Mouse (Mus musculus) mouse embryonic stem cell (cell line): ENCODE results near the gene Tubgcp4.
"Not testable (repeated sequence)": the region's sequence is repeated elsewhere in the genome, so short reads cannot be mapped to it uniquely, and the experiment has no call there.

Experiments
- in situ Hi-C, 2 experiments: fragments of 300-500 bp; cut with MboI; formaldehyde crosslinking; loops; 1 replicate in 1 of 2; 3 replicates in 1 of 2; pipeline ENCODE4 v1.14.3; 2019 to 2020; ENCODE audit warnings: low sequenced_read_pairs in 2 of 2, low pct_unique_long_range_greater_than_20kb in 1 of 2, mixed read lengths in 1 of 2; ENCODE audit not compliant: unreplicated experiment in 1 of 2

The Tubgcp4 gene

DNA sequence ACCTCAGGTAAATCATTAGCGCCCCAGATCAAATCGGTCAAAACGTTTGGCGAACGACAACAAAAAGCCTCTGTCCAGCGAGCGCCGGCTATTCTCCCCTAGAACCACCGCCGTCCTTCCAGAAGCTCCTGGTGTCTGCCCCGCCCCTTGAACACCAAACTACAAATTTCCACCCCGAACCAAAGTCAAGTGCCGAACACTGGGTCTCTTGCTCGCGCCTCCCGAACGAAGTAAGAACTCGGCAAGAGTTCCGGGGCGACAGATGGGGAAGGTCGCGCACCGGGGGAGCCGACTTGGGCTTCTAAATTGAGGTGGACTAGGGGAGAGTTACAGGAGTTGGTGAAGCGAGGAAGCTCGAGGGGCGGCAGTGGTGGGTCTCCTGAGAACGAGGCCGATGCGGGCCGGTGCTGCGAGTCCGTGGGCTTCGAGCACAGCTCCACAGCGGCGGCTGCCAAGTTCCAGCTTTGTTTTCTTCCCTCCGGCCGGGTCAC is at the start of gene Tubgcp4:
Gene Tubgcp4 (plus strand): TSS at position 174 of the 491 bp plus-strand sequence.
- in situ Hi-C loops, result loop anchor here in 1 of 2 experiments (10.0 kb wide), 1 partner anchor 234 kb away; no protein-coding TSS in a partner anchor

DNA sequence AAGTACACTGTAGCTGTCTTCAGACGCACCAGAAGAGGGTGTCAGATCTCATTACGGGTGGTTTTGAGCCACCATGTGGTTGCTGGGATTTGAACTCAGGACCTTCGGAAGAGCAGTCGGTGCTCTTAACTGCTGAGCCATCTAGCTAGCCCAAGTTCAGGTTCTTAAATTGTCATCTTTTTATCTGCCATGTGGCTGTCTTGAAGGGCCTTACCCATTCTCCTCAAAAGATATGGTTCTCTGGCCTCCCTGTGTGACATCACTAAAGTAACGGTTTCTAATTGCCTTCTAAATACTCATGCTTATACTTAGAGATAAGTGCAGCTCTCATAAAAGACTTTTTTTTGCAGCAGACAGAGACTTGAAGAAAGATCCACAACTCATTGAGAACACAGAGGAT is 44.2 kb upstream of the Tubgcp4 start:
- in situ Hi-C loops, result not testable (repeated sequence)

DNA sequence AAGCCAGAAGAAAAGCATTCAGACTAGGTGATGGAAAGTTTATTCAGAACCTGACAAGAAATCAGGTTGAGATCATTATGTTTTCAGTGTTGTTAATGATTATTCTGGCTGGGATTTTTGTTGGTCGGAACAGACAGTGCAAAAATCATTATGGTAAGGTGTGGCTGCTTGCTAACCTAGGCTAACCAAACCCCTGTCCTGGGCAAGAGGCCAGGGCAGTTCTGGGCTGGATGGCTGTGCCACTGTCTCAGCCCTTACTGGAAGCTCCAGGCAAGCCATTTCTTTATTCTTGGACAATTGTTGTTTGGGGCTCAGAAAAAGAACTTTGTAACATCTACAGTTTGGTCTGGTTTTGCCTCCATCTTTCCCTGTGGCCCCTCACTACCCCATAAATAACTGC is 42.9 kb upstream of the Tubgcp4 start:
- in situ Hi-C loops, result no loop called here

DNA sequence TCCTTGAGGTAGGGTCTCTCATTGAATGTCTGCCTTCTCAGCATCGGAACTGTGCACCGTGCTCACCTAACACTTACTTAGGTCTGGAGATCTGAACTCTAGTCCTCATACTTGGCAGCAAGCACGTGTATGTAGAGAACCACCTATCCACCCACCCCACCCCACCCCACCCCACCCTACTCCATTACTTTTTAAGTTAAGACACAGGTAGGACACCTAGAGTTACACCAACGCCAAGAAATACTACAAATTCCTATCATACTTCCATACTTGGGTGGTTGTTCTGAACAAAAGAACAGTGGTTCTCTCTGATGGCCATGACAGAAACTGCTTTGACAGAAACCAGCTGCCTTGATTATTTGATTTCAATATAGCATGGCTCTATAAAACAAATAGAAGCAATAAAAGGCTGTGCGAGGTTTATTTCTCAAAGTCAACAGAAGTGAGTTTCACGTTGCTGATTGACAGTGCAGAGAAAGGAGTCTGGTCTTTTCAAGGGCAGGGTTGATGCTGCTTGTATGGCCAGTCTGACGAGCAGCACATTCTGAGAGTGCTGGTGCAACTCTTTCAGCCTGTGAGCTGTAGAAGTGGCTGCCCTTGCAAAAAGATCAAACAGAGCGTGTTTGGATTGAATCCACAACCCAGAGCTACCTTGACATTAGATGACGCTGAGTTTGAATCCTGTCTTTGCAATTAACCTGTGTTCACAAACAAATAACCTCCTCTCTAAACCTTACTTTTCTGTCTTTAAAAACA is 41.4 kb upstream of the Tubgcp4 start:
- in situ Hi-C loops, result no loop called here

DNA sequence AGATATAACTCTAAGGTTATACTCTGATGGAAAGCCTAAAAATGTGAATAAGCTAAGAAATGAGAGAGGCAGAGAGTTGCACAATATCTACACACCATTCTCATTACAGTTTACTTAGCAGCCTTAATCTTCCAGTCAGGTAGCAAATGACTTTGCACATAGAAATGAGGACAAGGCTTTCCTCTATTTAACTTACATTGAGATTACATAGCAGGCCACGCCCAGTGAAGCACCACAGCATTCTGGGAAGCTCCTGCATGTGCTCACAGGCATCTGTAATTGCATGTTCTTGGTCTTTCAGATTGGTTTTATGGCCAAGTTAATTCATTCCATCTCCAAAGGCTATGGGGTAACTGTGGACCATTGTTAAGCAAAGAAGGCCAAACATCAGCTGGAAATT is 37.6 kb upstream of the Tubgcp4 start:
- in situ Hi-C loops, result no loop called here

DNA sequence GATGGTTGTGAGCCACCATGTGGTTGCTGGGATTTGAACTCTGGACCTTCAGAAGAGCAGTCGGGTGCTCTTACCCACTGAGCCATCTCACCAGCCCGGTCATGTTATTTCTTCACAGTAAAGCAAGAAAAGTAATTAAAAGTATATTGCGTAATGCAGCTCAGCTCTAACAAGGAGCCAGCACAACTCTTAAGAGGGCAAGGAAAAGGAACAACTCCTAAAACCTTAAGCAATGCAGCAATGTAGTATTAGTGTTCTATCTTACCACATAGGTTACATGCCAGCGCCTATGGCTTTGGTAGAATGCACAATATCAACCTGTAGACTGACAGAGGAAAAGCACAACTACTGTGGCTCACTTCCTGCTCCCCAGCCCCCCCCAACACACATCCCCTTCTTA is 33.1 kb upstream of the Tubgcp4 start:
- in situ Hi-C loops, result no loop called here

DNA sequence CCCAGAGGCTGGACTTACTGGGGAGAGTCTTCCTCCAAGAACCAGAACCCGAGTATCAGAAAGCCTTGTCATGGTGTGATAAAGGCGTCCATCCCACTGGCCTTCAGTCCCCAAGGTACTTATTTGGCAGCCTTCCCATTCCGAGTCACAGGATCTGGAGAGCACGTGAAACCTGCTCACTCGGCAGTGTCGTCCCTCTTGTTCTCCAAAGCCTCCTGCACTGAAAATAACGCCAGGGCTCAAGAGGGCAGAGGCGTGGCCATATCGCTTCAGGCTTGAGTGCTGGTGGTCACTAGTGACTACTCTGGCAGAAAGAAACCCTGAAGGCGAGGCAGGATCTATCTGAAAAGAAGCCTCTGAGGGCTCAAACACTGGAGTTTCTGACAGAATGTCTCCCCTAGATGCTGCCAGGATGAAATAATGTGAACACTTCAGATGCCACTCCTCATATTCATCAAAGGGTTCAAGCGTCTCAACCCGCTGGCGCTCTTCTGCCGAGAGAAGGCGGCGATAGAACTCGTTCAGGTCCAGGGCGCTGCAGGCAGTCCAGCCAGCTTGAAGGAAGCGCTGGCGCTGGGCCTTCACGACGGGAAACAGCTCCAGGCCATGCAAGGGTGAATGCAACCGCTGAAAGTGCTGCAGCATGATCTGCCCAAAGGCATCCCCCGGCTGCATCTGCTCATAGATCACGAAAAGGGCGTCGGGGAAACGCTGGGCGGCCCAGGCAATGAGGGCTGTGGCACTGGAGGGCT is 31.0 kb upstream of the Tubgcp4 start:
- in situ Hi-C loops, result no loop called here

DNA sequence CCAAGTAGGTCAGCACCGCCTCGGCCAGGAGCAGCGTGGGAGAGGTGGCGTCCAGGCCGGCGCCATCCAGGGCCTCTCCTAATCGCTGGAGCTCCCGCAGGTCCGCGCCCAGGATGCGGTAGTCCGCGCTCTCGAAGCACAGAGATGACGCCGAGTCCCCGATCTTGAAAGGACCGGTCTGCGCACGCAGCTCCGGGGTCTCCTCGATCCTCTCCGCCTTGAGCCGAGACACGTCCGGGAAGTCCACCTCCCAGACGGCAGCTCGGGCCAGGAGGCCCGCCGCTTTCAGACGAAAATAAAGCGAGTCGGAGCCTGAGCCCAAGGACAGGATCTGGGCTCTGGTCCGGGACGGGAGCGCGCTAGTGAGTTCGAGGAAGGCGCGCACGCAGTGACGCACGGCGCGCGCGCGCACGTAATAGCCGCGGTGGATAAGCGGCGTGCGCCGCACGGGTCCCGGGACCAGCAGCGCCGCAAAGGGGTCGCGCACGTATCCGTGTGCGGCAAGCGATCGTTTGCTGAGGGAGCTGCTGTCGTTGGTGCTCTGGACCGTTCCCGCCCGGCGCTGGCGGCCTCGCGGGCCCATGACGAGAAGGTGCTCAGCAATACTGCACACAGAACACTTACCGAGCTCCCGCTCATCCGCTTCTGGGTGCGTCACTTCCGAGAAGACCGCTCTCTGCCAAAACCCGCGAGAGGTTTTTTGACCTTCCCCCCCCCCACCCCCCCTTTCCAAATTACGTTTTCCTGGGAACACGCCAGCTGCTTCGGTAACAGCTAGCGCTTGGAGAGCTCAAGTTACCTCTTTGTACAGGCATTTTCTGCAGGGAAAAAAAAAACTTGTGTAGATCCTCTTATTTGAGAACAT is 30.2 kb upstream of the Tubgcp4 start, which contains the start of the genes Adal and Lcmt2:
Gene Adal (plus strand): TSS at position 411 of the 865 bp plus-strand sequence.
Gene Lcmt2 (minus strand): TSS at position 636 of the 865 bp plus-strand sequence.
- in situ Hi-C loops, result no loop called here

DNA sequence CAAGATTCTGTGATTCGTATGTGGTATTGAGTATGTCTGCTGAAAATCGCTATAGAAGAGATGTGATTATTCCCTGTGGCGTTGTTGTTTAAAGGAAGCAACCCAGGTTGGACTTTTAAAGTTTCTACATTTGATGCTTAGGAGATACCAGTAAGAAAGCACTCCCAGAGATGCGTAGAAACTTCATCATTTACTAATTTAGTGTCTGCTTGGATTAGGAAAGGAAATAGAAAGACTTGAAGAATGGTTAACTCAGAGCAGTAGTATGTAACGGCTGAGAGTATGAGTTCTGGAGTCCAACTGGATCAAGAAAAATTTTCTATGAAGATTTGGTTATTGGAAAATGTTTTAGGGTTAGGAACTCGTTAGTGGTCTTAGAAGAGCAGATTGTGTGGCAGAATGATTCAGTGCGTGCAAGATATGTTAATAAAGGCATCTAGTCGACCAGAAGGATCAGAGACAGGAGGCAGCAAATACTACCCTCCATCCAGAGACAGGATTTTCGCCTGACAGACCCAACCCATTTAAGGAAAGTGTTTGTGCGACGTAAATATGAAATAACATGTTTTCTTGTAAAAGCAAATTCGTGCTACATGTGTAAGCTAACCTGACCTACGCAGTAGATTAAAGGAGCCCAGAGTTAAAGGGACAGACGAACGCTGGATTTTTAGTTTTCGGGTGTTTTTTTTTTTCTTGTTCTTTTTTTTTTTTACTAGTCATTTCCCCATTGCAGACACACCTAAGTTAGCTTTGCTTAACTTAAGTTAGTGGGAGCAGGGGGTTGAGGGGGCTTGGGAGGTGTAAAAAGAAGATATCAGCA is 29.0 kb upstream of the Tubgcp4 start:
- in situ Hi-C loops, result no loop called here

DNA sequence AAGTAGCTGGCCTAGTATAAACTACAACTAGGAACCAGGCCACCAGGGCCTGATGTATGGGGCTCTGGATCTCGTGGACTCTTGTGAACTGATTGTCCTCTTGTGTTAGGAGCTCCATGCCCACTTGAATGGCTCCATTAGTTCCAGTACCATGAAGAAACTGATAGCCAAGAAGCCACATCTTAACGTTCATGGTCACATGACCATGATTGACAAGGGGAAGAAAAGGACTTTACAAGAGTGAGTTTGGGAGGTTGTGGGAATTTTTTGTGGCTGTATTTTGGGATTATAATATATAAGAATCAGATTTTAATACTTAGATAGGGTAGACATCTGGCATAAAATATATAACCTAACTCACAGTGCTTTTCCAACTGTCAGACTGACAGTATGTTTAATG is 28.0 kb upstream of the Tubgcp4 start:
- in situ Hi-C loops, result no loop called here

DNA sequence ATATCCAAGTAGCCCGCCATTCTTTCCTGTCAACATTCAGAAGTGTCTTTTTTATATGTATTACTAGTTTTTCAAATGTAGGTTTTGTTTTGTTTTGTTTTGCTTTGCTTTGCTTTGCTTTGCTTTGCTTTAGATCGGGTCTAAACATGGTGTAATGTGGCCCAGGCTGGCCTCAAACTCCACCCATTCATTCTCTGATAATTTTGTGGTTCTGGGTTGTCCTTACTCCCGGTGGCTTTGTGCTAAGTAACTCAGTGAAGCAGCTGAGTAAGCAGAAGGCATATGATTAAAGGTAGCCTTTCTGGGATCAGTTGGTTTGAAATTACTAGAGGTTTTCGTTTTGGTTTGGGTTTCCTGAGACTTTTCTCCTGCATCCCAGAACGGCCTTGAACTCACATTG is 20.8 kb upstream of the Tubgcp4 start:
- in situ Hi-C loops, result no loop called here

DNA sequence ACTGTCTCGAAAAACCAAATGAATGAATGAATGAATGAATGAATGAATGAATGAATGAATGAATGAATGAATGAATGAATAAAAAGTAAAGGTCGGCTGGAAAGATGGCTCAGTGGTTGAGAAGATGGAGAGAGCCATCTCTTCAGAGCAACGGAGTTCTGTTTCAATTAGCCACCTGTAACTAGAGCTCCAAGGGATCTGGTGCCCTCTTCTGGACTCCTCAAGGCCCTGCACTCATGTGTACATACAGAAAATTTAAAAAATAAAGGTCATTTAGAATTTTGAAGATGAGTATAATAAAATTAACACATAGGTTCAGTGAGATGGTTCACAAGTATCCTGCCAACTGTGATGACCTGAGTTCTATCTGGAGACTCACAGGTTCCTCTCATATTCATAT is 17.4 kb upstream of the Tubgcp4 start:
- in situ Hi-C loops, result no loop called here

DNA sequence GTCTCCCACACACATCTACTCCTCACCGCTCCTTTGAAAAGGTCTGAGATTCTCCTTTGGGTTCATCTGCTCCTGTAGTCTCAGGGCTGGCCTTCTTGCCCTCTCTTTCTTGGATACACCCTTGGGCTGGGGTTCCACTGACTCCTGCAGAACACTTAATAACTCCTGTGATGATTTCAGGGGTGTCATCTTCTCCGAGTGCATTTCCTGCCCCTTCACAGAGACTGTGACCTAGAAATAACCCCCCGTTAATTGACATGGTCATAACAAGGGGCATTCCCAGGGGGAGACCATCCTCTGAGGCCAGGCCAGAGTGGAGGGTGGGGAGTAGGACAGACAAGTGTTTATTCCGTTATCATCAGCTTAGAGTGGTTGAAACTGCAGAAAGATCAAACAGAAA is 1.3 kb upstream of the Tubgcp4 start:
- in situ Hi-C loops, result no loop called here

DNA sequence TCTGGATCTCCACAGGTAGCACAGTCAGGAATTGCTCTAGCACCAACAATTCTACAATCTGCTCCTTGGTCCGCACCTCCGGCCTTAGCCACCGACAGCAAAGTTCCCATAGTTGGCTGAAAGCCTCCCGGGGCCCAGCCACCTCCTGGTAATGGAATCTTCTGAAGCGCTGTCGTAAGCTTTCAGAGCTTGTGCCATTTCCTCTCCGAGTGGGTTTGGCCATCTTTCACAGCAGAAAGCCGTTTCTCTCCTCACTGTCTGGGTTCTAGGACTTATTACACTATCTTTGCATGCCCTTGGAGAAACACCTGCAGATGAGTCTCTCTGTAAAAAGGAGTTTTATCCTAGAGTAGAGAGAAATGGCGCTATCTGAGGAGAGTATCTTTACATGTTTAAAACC is 552 bp upstream of the Tubgcp4 start:
- in situ Hi-C loops, result loop anchor here in 1 of 2 experiments (10.0 kb wide), 1 partner anchor 235 kb away; no protein-coding TSS in a partner anchor

DNA sequence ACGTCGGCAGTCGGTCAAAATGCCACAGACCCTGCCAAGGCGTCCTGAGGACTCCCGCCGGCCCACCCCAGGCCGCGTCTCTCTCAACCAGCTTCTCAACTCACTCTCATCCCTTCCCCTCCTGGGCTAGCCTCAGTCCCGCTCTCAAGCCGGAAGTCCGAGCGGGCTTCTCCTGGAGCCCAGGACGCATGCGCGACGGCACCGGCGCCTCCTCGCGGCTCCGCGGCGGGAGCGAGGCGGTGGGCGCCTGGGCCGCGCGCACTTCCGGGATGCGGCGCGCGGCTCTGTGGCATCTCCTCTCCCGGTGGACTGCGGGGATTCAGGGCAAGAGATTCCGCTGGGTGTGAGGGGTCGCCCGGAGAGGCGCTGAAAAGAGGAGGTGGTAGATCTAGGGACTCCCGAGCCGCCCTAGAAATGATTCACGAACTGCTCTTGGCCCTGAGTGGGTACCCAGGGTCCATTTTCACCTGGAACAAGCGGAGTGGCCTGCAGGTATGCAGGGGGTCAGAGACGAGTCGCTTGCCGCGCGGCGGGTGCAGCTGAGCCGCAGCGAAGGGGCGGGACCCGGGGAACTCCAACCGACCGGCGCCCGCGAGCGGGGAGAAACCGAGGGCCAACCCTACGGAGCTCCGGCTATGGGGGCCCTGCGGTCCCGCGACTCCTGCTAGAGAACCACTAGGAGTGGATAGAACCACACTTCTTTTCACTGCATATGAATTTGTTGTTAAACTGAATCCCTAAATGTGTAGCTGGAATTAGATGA is 707 bp downstream of the Tubgcp4 start, which contains the start of gene Zscan29:
Gene Zscan29 (minus strand): TSS at position 146 of the 763 bp plus-strand sequence.
- in situ Hi-C loops, result loop anchor here in 1 of 2 experiments (10.0 kb wide), 1 partner anchor 234 kb away; no protein-coding TSS in a partner anchor

DNA sequence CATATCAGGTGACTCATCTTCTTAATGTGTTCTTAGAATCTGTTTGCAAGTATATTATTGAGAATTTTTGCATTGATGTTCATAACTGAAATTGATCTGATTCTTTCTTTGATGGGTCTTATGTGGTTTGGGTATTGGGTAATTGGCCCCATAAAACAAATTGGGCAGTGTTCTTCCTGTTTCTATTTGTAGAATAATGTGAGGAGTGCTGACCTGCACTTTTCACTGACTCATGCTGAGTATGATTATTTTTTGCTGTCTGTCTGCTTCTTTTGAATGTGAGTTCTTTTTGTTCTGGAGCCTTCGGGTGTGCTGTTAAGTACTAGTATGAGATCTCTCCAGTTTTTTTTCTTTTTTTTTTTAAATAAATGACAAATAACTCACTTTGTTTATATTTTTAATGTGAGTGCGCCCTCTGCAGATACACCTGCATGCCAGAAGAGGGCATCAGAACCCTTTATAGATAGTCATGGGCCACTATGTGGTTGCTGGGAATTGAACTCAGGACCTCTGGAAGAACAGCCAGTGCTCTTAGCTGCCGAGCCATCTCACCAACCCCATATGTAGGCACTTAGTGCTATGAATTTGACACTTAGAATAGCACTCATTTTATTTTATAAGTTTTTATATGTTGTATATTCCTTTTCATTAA is 8.5 kb downstream of the Tubgcp4 start:
- in situ Hi-C loops, result loop anchor here in 1 of 2 experiments (10.0 kb wide), 1 partner anchor 226 kb away; no protein-coding TSS in a partner anchor
